Mouse (Mus musculus): ENCODE measurements around the gene Sf3a2. TPM values are rescaled to one million over a fixed set of nuclear protein-coding genes. Genes with fewer than 3 reads are reported as not detected.

The Sf3a2 gene
- polyA plus RNA-seq, 1 experiment = 69.3 TPM

DNA sequence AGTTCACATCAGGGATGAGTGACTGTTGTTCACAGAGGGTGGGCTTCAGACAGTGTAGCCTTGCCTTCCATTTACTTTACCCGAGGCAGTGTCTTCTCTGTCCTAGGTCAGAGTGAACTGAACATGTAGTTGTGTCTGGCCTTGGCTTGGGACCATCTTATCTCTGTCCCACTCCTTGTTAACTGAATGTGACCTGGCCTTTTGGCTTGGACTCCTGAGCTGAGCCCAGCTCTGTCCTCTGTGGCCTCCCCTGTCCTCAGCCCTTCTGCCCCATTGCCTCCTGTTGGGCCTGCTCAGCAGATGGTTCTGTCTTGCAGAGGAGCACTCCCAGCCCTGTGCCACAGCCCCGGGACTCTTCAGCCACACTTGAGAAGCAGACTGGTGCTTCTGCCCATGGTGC, 10.5 kb upstream of the Sf3a2 start:
- Histone ChIP-seq H3K9me3 (ENCODE audit: control insufficient read depth, low read length) (no peaks in the 10 kb centered on the region), H3K27me3 (ENCODE audit: control insufficient read depth) (no peaks in the 10 kb centered on the region), H3K4me1 (ENCODE audit: control insufficient read depth) (peaks cover 8% of the 10 kb centered on the region), H3K36me3 (ENCODE audit: control insufficient read depth) (peaks cover 99% of the 10 kb centered on the region), H3K4me3 (replicated peaks) (no peak overlapping the region)
- no peak for TF ChIP-seq TAL1 (IDR thresholded peaks at IDR 0.05; ENCODE audit: low read length)
- no peak for TF ChIP-seq GATA1 (IDR thresholded peaks at IDR 0.05; ENCODE audit: low read length)

DNA sequence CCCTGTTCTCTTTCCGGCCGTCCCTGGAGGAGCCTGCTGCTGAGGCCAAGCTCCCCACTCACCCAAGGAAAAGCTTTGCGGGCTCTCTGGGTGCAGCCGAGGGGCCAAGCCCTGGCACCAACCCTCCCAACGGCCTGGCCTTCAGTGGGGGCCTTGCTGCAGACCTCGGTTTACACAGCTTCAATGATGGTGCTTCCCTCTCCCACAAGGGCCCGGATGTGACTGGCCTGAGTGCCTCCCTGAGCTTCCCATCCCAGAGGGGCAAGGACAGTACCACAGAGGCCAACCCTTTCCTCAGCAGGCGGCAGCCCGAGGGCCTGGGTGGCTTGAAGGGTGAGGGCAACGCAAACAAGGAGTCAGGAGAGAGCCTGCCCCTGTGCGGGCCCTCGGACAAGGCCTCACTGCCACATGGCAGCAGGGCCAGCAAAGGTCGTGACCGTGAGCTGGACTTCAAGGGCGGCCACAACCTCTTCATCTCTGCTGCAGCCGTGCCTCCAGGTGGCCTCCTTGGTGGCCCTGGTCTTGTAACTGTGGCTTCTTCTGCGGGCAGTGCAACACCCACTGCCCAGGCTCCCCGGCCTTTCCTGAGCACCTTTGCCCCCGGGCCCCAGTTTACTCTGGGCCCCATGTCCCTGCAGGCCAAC, 7.1 kb upstream of the Sf3a2 start:
- H3K4me3 ChIP-seq (replicated peaks) = no peak overlapping the region
- peaks cover 99% of the 10 kb centered on the region for H3K36me3 ChIP-seq (ENCODE audit: control insufficient read depth)
- TF ChIP-seq GATA1 (IDR thresholded peaks at IDR 0.05; ENCODE audit: low read length) (no peak), TAL1 (IDR thresholded peaks at IDR 0.05; ENCODE audit: low read length) (no peak)
- H3K4me1 ChIP-seq (ENCODE audit: control insufficient read depth) = peaks cover 18% of the 10 kb centered on the region
- H3K9me3 ChIP-seq (ENCODE audit: control insufficient read depth, low read length) = no peaks in the 10 kb centered on the region
- no peaks in the 10 kb centered on the region for H3K27me3 ChIP-seq (ENCODE audit: control insufficient read depth)

DNA sequence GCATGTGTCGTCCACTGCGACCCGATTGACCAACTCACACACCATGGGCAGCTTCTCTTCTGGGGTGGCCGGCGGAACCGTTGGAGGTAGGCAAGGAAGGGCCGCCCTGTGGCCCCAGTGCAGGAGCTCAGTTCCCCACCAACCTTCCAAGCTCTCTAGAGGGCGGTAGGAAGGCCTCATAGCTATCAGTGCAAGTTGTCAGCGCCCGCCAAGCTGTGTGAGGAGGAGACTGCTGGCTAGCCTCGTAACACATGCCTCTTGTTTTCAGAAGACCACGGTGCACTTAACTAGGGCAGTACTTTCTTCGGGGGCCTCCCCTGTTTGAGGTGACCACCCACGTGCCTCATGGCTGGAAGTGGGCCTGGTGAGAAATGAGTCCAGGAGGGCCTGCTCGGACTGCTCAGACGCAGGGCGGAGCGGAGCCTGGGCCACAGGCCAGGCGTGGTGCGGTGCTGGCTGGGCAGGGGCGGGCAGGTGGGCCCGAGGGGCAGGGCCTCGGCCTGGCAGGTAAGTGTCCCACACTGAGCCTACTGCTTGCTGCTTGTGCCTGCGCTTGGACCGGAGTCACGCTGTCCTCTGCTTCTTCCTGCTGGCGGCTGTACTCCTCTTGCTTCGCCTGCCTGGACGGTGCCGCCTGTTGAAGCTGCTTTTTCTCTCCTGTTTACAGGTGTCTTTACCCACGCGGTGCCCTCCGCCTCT, 6.4 kb upstream of the Sf3a2 start:
- H3K36me3 ChIP-seq (ENCODE audit: control insufficient read depth) = peaks cover 99% of the 10 kb centered on the region
- no peaks in the 10 kb centered on the region for H3K27me3 ChIP-seq (ENCODE audit: control insufficient read depth)

DNA sequence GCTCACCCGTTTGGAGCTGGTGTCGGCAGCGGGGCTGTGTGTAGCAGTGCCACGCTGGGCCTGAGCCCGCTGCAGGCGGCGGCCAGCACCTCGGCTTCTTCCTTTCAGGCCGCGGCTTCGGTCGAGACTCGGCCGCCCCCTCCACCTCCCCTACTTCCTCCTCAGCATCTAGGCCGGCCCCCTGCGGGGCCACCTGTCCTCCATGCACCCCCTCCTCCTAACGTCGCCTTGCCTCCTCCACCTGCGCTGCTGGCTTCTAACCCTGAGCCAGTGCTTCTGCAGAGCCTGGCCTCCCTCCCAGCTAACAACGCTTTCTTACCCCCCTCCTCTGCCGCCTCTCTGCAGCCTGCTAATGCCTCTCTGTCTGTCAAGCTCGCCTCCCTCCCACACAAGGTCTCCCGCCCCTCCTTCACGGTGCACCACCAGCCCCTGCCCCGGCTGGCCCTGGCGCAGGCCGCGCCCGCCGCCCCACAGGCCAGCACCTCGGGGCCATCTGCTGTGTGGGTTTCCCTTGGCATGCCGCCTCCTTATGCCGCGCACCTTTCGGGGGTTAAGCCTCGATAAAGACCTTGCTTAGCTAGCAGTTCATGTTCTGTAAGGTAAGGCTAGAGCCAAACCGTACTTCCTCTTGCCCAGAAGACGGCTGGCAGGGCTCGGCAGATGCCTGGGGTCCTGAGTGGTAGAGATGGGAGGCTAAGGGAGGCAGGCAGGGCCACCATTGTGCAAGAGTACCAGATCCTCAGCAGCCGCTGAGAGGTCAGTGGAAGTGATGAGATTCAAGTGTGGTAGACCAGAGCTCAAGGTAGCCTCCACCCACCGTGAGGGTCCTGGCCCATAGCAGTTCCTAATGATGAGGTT, 5.6 kb upstream of the Sf3a2 start:
- Histone ChIP-seq H3K4me3 (replicated peaks) (no peak overlapping the region), H3K4me1 (ENCODE audit: control insufficient read depth) (peaks cover 34% of the 10 kb centered on the region), H3K36me3 (ENCODE audit: control insufficient read depth) (peaks cover 99% of the 10 kb centered on the region), H3K27me3 (ENCODE audit: control insufficient read depth) (no peaks in the 10 kb centered on the region), H3K9me3 (ENCODE audit: control insufficient read depth, low read length) (no peaks in the 10 kb centered on the region)
- no peak for TF ChIP-seq GATA1 (IDR thresholded peaks at IDR 0.05; ENCODE audit: low read length)
- no peak for TF ChIP-seq TAL1 (IDR thresholded peaks at IDR 0.05; ENCODE audit: low read length)

More for the DNA sequence above, 6.4 kb upstream of the Sf3a2 start:
- H3K9me3 ChIP-seq (ENCODE audit: control insufficient read depth, low read length) = no peaks in the 10 kb centered on the region
- TF ChIP-seq GATA1 (IDR thresholded peaks at IDR 0.05; ENCODE audit: low read length) (no peak), TAL1 (IDR thresholded peaks at IDR 0.05; ENCODE audit: low read length) (no peak)
- H3K4me3 ChIP-seq (replicated peaks) = no peak overlapping the region
- peaks cover 26% of the 10 kb centered on the region for H3K4me1 ChIP-seq (ENCODE audit: control insufficient read depth)

DNA sequence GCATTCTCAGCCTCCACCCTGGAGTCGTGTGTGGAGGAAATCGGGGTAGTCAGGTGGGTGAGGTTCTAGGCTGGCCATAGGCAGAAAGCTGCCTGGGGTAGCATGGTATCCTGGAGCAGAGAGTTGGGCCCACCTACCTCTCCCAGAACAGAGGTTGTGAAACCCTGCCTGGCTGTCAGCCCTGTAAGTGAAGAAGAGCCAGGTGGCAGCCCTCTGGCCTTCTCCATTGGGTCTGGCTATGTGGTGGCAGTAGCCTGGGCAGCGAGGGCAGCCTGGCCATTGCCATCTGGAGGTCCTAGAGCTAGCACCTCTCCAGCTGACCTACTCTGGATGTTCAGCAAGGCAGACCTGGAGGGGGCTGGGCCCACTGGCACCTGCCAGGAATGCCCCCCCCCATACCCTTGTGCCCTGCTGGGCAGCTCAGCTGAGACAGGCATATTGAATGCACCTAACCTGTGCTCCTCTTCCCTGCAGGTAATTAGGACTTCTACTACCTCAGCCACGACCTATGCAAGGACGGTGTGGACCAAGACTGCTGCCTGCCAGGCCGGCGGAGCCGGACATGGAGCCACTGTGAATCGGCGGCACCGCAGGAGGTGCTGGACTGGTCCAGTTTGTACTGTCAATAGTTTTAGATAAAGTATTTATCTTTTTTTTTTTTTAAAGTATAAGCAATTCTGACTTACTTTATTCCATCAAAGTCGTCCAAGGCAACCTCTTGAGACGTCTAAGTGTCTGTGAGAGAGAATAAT, 4.8 kb upstream of the Sf3a2 start:
- H3K36me3 ChIP-seq (ENCODE audit: control insufficient read depth) = peaks cover 91% of the 10 kb centered on the region
- peaks cover 36% of the 10 kb centered on the region for H3K4me1 ChIP-seq (ENCODE audit: control insufficient read depth)
- H3K4me3 ChIP-seq (replicated peaks) = no peak overlapping the region
- no peaks in the 10 kb centered on the region for H3K27me3 ChIP-seq (ENCODE audit: control insufficient read depth)
- H3K9me3 ChIP-seq (ENCODE audit: control insufficient read depth, low read length) = no peaks in the 10 kb centered on the region
- TF ChIP-seq GATA1 (IDR thresholded peaks at IDR 0.05; ENCODE audit: low read length) (no peak), TAL1 (IDR thresholded peaks at IDR 0.05; ENCODE audit: low read length) (no peak)

DNA sequence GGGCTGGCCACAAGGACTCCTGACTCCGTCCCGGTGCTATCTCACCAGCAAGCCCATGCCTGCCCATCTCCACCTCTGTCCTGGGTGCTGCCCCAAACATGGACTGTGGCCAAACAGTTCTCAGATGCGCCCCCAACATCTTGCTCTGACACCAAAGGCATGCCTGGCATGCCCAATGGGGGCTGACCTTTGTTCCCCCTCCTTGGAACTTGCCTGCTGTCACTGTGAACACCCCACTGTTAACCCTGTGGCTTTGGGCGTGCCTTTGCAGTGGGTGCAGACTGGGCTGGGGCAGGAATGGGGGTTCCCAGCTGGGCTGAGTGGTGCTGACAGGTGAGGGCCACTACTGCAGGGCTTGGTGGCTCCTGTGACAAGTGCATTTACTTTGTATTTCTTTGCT, 4.2 kb upstream of the Sf3a2 start:
- H3K27me3 ChIP-seq (ENCODE audit: control insufficient read depth) = no peaks in the 10 kb centered on the region
- peaks cover 36% of the 10 kb centered on the region for H3K4me1 ChIP-seq (ENCODE audit: control insufficient read depth)
- TF ChIP-seq TAL1 (IDR thresholded peaks at IDR 0.05; ENCODE audit: low read length) (no peak), GATA1 (IDR thresholded peaks at IDR 0.05; ENCODE audit: low read length) (no peak)
- H3K36me3 ChIP-seq (ENCODE audit: control insufficient read depth) = peaks cover 86% of the 10 kb centered on the region
- no peaks in the 10 kb centered on the region for H3K9me3 ChIP-seq (ENCODE audit: control insufficient read depth, low read length)
- H3K4me3 ChIP-seq (replicated peaks) = no peak overlapping the region

DNA sequence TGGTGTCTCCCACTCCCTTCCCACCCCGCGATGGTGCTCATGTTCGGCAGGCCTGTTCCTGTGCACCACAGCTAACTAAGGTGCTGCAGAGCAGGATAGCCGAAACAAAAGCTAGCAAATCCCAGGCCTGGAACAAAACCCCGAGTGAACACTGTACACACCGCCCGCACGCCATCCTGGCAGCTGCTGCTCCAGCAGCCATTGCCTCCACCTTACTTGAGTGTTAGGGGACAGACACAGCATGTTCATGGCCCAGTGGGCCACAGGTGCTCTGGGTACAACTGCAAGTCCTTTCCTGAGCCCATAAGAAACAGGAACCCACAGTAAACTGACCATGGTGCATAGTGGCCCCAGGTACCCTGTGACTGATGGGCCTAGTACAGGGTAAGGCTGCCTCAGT, 3.2 kb upstream of the Sf3a2 start:
- H3K4me3 ChIP-seq (replicated peaks) = no peak overlapping the region
- peaks cover 79% of the 10 kb centered on the region for H3K36me3 ChIP-seq (ENCODE audit: control insufficient read depth)
- H3K4me1 ChIP-seq (ENCODE audit: control insufficient read depth) = peaks cover 45% of the 10 kb centered on the region

DNA sequence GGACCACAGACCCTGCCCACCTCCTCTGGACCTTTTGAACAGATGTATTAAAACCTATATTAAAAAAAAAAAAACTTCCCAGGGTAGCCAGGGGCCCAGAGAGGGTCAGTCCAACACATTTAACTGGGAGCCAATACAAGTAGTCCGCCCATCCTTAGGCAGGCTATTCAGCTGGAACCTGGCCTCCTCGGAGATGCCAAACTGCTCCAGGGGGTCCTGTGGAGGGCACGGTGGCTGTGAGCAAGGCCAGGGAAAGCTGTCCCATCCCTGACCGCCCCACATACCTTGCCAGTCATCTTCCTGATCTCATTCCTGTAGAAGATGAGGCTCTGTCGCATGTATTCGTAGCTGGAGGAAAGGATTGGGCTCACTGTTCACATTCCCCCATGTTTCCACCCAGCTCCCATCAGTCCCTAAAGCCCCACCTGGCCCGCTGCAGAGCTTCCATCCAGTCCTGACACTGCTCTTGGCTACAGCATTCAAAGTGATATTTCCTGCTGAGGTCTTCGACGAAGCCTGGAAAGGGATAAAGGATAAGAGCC, 1.6 kb upstream of the Sf3a2 start:
- H3K36me3 ChIP-seq (ENCODE audit: control insufficient read depth) = peaks cover 79% of the 10 kb centered on the region
- H3K4me1 ChIP-seq (ENCODE audit: control insufficient read depth) = peaks cover 55% of the 10 kb centered on the region
- H3K27me3 ChIP-seq (ENCODE audit: control insufficient read depth) = no peaks in the 10 kb centered on the region
- no peak for TF ChIP-seq TAL1 (IDR thresholded peaks at IDR 0.05; ENCODE audit: low read length)
- no peak for TF ChIP-seq GATA1 (IDR thresholded peaks at IDR 0.05; ENCODE audit: low read length)
- peak overlapping the region; percentile 89 for H3K4me3 ChIP-seq (replicated peaks)
- H3K9me3 ChIP-seq (ENCODE audit: control insufficient read depth, low read length) = no peaks in the 10 kb centered on the region

More for the DNA sequence above, 3.2 kb upstream of the Sf3a2 start:
- H3K9me3 ChIP-seq (ENCODE audit: control insufficient read depth, low read length) = no peaks in the 10 kb centered on the region
- no peak for TF ChIP-seq GATA1 (IDR thresholded peaks at IDR 0.05; ENCODE audit: low read length)
- TF ChIP-seq TAL1 (IDR thresholded peaks at IDR 0.05; ENCODE audit: low read length) = no peak
- H3K27me3 ChIP-seq (ENCODE audit: control insufficient read depth) = no peaks in the 10 kb centered on the region
